In the genomic region with DNA sequence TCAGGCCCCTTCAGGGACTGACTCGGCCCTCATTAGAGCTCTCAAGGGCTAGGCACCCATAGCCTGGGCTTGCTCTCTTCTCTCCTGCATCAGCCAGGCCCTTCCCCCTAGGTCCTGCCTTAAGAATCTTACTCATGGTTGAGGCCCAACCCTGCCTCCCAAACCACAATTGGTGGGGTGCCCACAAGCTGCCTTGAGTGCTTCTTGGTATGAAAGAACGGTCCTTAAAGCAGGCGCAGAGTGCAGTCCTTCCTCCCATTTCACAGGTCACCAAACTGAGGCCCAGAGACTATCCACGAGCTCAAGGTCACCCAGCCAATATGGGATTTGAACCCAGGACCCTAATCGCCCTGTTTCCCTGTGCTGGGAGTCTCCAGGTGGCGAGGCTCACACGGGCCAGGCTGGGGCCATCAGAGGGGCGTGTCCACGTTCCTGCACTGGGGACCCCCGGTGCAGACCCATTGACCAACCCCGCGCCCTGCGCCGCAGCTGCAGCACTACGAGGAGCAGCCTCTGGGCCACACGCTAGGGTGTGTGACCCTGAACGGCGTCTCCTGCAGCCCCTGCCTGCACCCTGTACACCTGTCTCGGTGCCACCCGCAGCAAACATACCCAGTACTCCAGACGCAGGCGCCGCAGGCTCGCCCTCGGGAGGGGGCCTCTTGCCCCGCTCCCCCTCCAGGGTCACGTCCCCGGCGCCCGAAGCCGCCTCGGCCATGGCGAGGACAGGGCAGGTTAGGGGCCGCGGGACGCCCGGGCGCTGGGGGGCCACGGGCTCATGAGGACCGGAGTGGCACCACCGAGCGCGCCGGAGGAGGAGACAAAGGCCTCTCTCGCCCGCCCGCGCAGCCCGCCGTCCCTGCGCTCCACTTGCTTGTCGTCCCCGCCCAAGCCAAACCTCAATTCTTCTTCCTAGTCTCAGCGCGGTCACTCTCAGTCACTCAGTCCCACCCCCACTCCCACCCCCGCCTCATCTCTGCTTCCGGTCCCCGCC, we compare ENCODE assay signal across 8 mouse cellular contexts. TPM values are rescaled to one million over a fixed set of nuclear protein-coding genes. Genes with fewer than 3 reads are reported as not detected.
A peak's percentile ranks its signal among the peaks of the same experiment; 100 is the strongest.
DNase-seq lines count a peak whose midpoint lies in the region; ATAC-seq and TF ChIP-seq lines count a peak whose summit lies in the region.

A gene (minus strand): TSS at position 822 of the 994 bp plus-strand sequence.

- TF ChIP-seq CTCF in cortical plate, adult 2 months (IDR thresholded peaks at IDR 0.05; ENCODE audit: extremely low read depth, insufficient read depth, low read length) = no peak

- ATAC-seq in intestine, embryonic 15.5 days = peak; percentile 76

- 5% methylated on average over 56 of the region's 58 CpGs for WGBS in intestine, embryonic 15.5 days

- H3K36me3 ChIP-seq in intestine, embryonic 15.5 days = peaks cover 2% of the 10 kb centered on the region; the same call in 1 of the 2 replicates

- intact Hi-C loops in left cerebral cortex, postnatal 36 days (cut with DNase I) = no loop called here

- no peaks in the 10 kb centered on the region for H3K9me3 ChIP-seq in intestine, embryonic 15.5 days

- no peaks in the 10 kb centered on the region for H3K27me3 ChIP-seq in intestine, embryonic 15.5 days (replicated peaks)

- peak within 1 kb of the TSS; percentile 96 for H3K4me2 ChIP-seq in intestine, embryonic 15.5 days (replicated peaks)

- H3K27ac ChIP-seq in cortical plate, adult 2 months (ENCODE audit: insufficient read depth, low read length) = peak within 1 kb of the TSS; percentile 88; the same call in 1 of the 2 replicates
- H3K27ac ChIP-seq in intestine, embryonic 15.5 days = peak within 1 kb of the TSS; percentile 75

- peak within 1 kb of the TSS; percentile 92 for H3K9ac ChIP-seq in intestine, embryonic 15.5 days

- H3K4me1 ChIP-seq in cortical plate, adult 2 months (ENCODE audit: control insufficient read depth, insufficient read depth, low read length) = peaks cover 5% of the 10 kb centered on the region; the same call in 1 of the 2 replicates
- H3K4me1 ChIP-seq in intestine, embryonic 15.5 days (replicated peaks) = peaks cover 38% of the 10 kb centered on the region

- peak within 1 kb of the TSS; percentile 88 for H3K4me3 ChIP-seq in cortical plate, adult 2 months (ENCODE audit: insufficient read depth, low read length)
- peak within 1 kb of the TSS; percentile 79 for H3K4me3 ChIP-seq in intestine, embryonic 15.5 days (replicated peaks)

- DNase-seq in adrenal gland, adult (ENCODE audit: inconsistent age in 2 of 2, low spot score in 1 of 2) = peak; percentile 86 to 95
- DNase-seq in gastrocnemius, postnatal 4 days (ENCODE audit: low spot score in 2 of 2) = peak; percentile 73 to 87
- DNase-seq in left cerebral cortex, postnatal 36 days (ENCODE audit: low spot score in 2 of 2) = peak; percentile 87 to 91
- DNase-seq in mesoderm, embryonic 11.5 days (ENCODE audit: low read depth, low spot score) = peak; percentile 84
- DNase-seq in right cerebral cortex, postnatal 25 days = peak; percentile 90
- DNase-seq in yolk sac, embryonic 10.5 days (ENCODE audit: low spot score) = peak; percentile 79

- TF ChIP-seq POLR2A in cortical plate, adult 2 months (IDR thresholded peaks at IDR 0.05; ENCODE audit: extremely low read depth, insufficient read depth, low read length) = peak; percentile 47; the same call in 1 of the 2 replicates

RNA-seq across cellular contexts. Expression of the gene that starts here (rescaled TPM):
- polyA plus RNA-seq in cortical plate, adult 2 months (2012; rRNA removed) = 69.2 and 75.1 TPM in 2 replicates
- 10 to 100 TPM; 20.8 to 25.3 TPM for total RNA-seq in gastrocnemius, postnatal 4 days (2021)
- 1.4 TPM in 2 replicates for polyA plus RNA-seq in intestine, embryonic 15.5 days (2015; fragmentation: Nextera tagmentation; extraction: Ambion mirVana)
- total RNA-seq in left cerebral cortex, postnatal 36 days (2021) = 10 to 100 TPM; 59.3 to 62.2 TPM

Comparison
In these comparisons a context has a peak if more than half of its experiments do, and no peak if none do; other contexts are left out.
1. Peak in every context shown above with its lines: DNase-seq, ATAC-seq, H3K4me3 ChIP-seq and H3K27ac ChIP-seq.
2. RNA of the gene that starts here (polyA plus RNA-seq): 69.2 to 75.1 TPM in cortical plate, adult 2 months; 1.4 TPM in intestine, embryonic 15.5 days; every median in the first group is over 10 times any median in the second.